Mouse (Mus musculus) heart, adult 2 months (tissue): ENCODE data around the gene Klhdc8b. TPM values are rescaled to one million over a fixed set of nuclear protein-coding genes. Genes with fewer than 3 reads are reported as not detected.
A peak's percentile ranks its signal among the peaks of the same experiment; 100 is the strongest.

Experiments used
- DNase-seq, 2 experiments: peaks; one replicate each; pipeline ENCODE4 v3.0.0; 2021
- H3K27ac ChIP-seq: fragments of 200-600 bp; 2 replicates; pipeline ENCODE4 v1.8.1; 2022
- H3K27me3 ChIP-seq: fragments of 200-500 bp; 2 replicates; pipeline ENCODE4 v1.6.1; 2012; ENCODE audit warnings: mild to moderate bottlenecking, low read length, inconsistent platforms, mixed read lengths; ENCODE audit not compliant: control insufficient read depth, insufficient read depth
- H3K36me3 ChIP-seq: fragments of 200-500 bp; 2 replicates; pipeline ENCODE4 v1.6.1; 2012; ENCODE audit warnings: low read length, inconsistent platforms; ENCODE audit not compliant: control insufficient read depth, insufficient read depth
- H3K4me1 ChIP-seq: fragments of 200-500 bp; 2 replicates; pipeline ENCODE4 v1.6.1; 2011; ENCODE audit warnings: low read length; ENCODE audit not compliant: control insufficient read depth, insufficient read depth
- H3K4me3 ChIP-seq: fragments of 200-600 bp; 2 replicates; pipeline ENCODE4 v1.8.1; 2022
- H3K79me2 ChIP-seq: fragments of 200-500 bp; replicated peaks from 2 replicates; pipeline ENCODE4 v1.6.1; 2012; ENCODE audit warnings: mild to moderate bottlenecking, inconsistent platforms, low read length, moderate library complexity, mixed read lengths; ENCODE audit not compliant: control insufficient read depth, insufficient read depth
- H3K9ac ChIP-seq: fragments of 200-500 bp; 2 replicates; pipeline ENCODE4 v1.6.1; 2012; ENCODE audit warnings: low read depth, mild to moderate bottlenecking, control low read depth, inconsistent platforms, low read length, mixed read lengths
- CTCF ChIP-seq: fragments of 200-600 bp; IDR thresholded peaks from 2 replicates; pipeline ENCODE4 v1.8.1; 2022; ENCODE audit warnings: antibody characterized with exemption, mild to moderate bottlenecking, moderate library complexity
- EP300 ChIP-seq: fragments of 200-500 bp; IDR thresholded peaks from 2 replicates; pipeline ENCODE4 v1.6.1; 2011; ENCODE audit warnings: low read depth, low read length, control low read depth; ENCODE audit not compliant: insufficient read depth
- POLR2A ChIP-seq: fragments of 200-500 bp; IDR thresholded peaks from 2 replicates; pipeline ENCODE4 v1.6.1; 2011; ENCODE audit warnings: mild to moderate bottlenecking, low read depth, low read length, control low read depth; ENCODE audit not compliant: insufficient read depth
- WGBS: fragments of 180-500 bp; shearing (Covaris S2); methylation state at CpG from one replicate; pipeline ENCODE4 v1.1.7; 2018; 5-methylcytosine and 5-hydroxymethylcytosine counted together
- intact Hi-C: fragments of 180-260 bp; cut with DNase I; formaldehyde crosslinking; loops from one replicate; pipeline ENCODE4 v1.15.1; 2025
- polyA plus RNA-seq: library from polyadenylated mRNA; depleted of rRNA; stranded (reverse); fragments of >200 nt; gene quantifications from 2 replicates; pipeline ENCODE4 v1.2.3, GENCODE M21; 2012
- total RNA-seq, 2 experiments: library from RNA; stranded (reverse); gene quantifications; 2 replicates each; pipeline ENCODE4 v1.2.3; 2021

Gene Klhdc8b
- total and polyA plus RNA-seq, 3 experiments = 4.9 to 21.5 (median 5.8) TPM

DNA sequence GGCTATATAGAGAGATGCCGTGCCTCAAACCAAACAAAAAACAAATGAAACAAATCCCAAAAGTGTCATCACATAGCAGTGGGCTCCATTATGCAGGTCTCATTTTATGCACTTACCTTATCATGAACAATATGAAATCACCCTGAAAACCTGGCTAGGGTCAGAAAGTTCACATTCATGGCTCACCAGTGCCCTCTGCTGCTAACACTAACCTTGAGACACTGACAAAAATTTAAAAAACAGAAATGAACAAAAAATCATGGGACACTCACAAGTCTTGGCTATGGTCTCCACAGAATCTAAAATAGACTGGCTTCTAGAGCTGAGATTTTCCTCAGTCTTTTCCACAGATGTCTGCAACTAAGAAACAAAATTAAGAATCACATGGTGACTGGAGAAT lies 49.2 kb downstream of the Klhdc8b start:
- no peak overlapping the region for H3K27ac ChIP-seq
- intact Hi-C loops = no loop called here
- H3K27me3 ChIP-seq = no peaks in the 10 kb centered on the region
- H3K9ac ChIP-seq = no peak overlapping the region
- no peak for DNase-seq
- no peak overlapping the region for H3K4me3 ChIP-seq
- no peaks in the 10 kb centered on the region for H3K4me1 ChIP-seq
- 63% methylated on average over 1 of the region's 1 CpGs for whole genome bisulfite sequencing
- TF ChIP-seq POLR2A = no peak
- peak; percentile 64 for TF ChIP-seq CTCF
- no peak for TF ChIP-seq EP300
- no peaks in the 10 kb centered on the region for H3K79me2 ChIP-seq
- no peaks in the 10 kb centered on the region for H3K36me3 ChIP-seq

DNA sequence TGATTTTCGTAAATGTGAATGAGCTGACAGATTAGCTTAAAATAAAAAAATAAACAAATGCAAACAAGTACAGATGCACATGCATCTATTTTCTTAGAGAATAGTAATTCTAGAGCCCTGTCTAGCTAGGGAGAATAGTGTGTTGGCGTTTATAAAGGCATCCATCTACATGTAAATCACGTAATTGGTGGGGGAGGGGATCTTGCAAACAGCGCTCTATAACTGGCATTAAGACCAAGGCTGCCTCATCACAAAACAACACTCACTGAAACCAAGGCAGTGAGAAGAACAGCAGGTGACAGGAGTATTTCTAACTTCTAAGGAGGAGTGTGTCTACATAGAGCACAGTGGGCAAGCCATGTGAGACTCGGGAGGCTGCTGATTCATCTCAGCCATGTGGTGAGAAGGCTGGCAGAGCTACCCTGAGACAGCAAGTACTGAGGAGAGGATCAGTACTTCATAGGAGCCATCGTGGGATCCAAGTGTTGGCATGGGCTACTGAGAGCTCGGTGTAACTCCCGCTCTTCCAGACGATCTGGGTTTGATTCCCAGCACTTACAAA lies 49.9 kb downstream of the Klhdc8b start:
- Histone ChIP-seq H3K4me3 (no peak overlapping the region), H3K27me3 (no peaks in the 10 kb centered on the region), H3K36me3 (no peaks in the 10 kb centered on the region), H3K4me1 (no peaks in the 10 kb centered on the region), H3K79me2 (no peaks in the 10 kb centered on the region), H3K9ac (no peak overlapping the region), H3K27ac (no peak overlapping the region)
- whole genome bisulfite sequencing = 84% methylated on average over 9 of the region's 9 CpGs
- no peak for DNase-seq
- no peak for TF ChIP-seq POLR2A
- no peak for TF ChIP-seq CTCF
- no peak for TF ChIP-seq EP300
- intact Hi-C loops = no loop called here

DNA sequence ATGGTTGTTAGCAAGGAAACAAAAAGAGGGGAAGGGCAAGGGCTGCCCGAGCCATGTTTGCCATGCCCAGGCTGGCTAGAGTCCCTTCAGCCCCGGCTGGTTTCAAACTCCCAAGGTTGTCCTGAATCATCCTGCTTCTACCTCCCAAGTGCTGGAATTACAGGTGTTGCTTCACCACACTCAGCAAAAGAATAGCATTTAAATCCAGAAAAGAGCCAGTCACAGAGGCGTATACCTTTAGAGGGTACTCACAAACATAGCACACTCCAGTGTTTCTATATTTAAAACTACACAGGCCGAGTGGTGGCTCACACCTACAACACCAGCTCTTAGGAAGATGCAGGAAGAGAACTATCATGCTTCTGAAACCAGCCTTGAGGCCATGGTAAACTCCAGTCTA lies 51.8 kb downstream of the Klhdc8b start:
- DNase-seq = no peak
- no peaks in the 10 kb centered on the region for H3K36me3 ChIP-seq
- 79% methylated on average over 4 of the region's 4 CpGs for WGBS
- H3K9ac ChIP-seq = no peak overlapping the region
- H3K27ac ChIP-seq = no peak overlapping the region
- H3K4me1 ChIP-seq = no peaks in the 10 kb centered on the region
- intact Hi-C loops = no loop called here
- no peaks in the 10 kb centered on the region for H3K79me2 ChIP-seq
- TF ChIP-seq CTCF = no peak
- no peak for TF ChIP-seq EP300
- TF ChIP-seq POLR2A = no peak
- no peaks in the 10 kb centered on the region for H3K27me3 ChIP-seq
- no peak overlapping the region for H3K4me3 ChIP-seq

DNA sequence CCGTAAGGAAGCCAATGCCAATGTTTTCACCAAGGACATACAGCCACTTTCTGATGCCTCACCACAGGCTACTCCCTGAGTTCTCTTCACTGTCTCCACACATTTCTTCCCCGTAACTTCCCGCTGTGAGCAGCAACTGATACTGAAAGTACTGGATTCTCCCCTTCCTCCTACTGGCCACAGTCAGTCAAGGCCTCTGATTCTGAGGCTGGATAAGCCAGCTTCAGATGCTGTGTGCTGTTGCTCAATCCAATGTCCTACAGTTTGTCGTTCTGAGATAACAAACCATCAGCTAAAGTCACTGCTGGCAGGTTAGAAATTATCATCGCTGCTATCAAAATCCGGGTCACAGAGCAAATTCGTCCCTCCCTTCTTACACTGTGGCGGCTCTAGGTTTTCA lies 56.9 kb downstream of the Klhdc8b start:
- H3K4me1 ChIP-seq = peaks cover 8% of the 10 kb centered on the region
- H3K4me3 ChIP-seq = no peak overlapping the region
- DNase-seq = no peak
- H3K79me2 ChIP-seq = no peaks in the 10 kb centered on the region
- intact Hi-C loops = no loop called here
- no peak overlapping the region for H3K9ac ChIP-seq
- H3K27ac ChIP-seq = no peak overlapping the region
- no peaks in the 10 kb centered on the region for H3K27me3 ChIP-seq
- 80% methylated on average over 8 of the region's 8 CpGs for WGBS
- no peaks in the 10 kb centered on the region; the same call in 1 of the 2 replicates for H3K36me3 ChIP-seq
- no peak for TF ChIP-seq EP300
- no peak for TF ChIP-seq POLR2A
- no peak for TF ChIP-seq CTCF

DNA sequence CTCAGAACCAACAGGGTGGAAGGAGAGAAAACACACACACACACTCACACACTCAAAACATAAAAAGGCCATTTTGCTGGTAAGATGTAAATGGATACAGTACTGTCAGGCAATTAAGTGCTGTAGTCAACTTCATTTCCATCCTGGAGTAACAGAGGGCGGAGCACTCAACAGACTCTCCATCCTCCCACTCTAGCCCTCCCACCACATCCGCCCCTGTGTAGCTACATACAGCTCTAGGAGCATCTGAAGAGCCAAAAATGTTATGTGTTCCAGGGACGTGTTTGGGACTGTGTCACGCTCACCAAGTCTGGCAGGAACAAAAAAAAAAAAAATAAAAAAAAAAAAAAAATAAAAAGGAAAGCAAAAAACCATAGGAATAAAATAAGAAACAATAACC lies 58.3 kb downstream of the Klhdc8b start:
- Histone ChIP-seq H3K36me3 (no peaks in the 10 kb centered on the region; the same call in 1 of the 2 replicates), H3K4me1 (peaks cover 8% of the 10 kb centered on the region), H3K9ac (no peak overlapping the region), H3K79me2 (no peaks in the 10 kb centered on the region), H3K27me3 (no peaks in the 10 kb centered on the region), H3K27ac (no peak overlapping the region), H3K4me3 (no peak overlapping the region)
- intact Hi-C loops = no loop called here
- TF ChIP-seq POLR2A (no peak), EP300 (no peak), CTCF (no peak)
- DNase-seq = no peak
- WGBS = 67% methylated on average over 4 of the region's 4 CpGs

DNA sequence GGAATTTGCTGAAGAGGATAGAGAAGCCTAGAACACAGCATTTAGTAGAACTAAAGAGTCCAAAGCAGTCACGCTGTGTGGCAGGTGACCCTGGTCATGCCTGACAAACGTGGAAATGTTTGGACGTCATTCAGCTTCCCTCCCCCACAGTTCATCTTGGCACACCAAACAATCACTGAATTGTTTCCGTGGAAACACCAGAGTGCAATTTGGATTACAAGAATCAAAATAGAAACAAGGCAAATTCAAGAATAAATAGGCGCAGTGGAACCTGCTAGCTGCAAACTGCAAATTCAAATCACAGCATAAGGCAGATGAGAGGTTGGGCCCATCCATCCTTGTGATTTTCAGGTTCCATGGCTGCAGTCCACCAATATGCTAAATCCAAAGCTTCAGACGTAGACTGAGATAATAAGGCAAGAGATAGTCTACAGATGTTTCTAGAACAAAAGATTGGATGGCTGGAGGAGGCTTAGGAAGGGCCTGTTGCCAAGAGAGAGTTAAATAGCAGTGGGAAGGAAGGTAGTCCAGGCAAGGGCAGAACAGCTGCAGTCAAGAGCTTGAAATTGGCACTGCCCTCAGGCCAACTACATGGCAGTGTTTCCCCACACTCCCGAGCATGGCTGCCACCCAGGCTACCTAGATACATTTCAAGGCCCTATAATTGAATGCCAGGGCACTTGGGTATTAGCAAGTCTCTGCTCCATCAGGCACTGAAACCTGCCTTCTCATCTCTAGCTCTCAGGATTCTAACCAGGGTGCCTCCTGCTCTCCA lies 60.0 kb downstream of the Klhdc8b start:
- Histone ChIP-seq H3K4me1 (peaks cover 8% of the 10 kb centered on the region), H3K27me3 (no peaks in the 10 kb centered on the region), H3K4me3 (no peak overlapping the region), H3K27ac (peak overlapping the region; percentile 20), H3K9ac (no peak overlapping the region), H3K79me2 (no peaks in the 10 kb centered on the region), H3K36me3 (no peaks in the 10 kb centered on the region; the same call in 1 of the 2 replicates)
- no peak for TF ChIP-seq POLR2A
- TF ChIP-seq CTCF = no peak
- DNase-seq = peak; percentile 26 to 37
- intact Hi-C loops = no loop called here
- 17% methylated on average over 7 of the region's 7 CpGs for WGBS
